Mouse (Mus musculus) heart, embryonic 15.5 days (tissue): Measurements from ENCODE around the gene Lct. TPM values are rescaled to one million over a fixed set of nuclear protein-coding genes. Genes with fewer than 3 reads are reported as not detected.
A peak's percentile ranks its signal among the peaks of the same experiment; 100 is the strongest.
"Not testable (repeated sequence)": the region's sequence is repeated elsewhere in the genome, so short reads cannot be mapped to it uniquely, and the experiment has no call there.

Source experiments
- ATAC-seq: fragments of 200-750 bp; cut with Nextera tagmentation; replicated peaks from 2 replicates; pipeline ENCODE4 v1.8.0; 2017; ENCODE audit warnings: low read depth, moderate TSS enrichment; ENCODE audit not compliant: insufficient number of reproducible peaks, insufficient read depth, low FRiP score
- H3K27ac ChIP-seq: fragments of 300-500 bp; sonication (generic); 2 replicates; pipeline ENCODE4 v1.5.1; 2015; ENCODE audit warnings: mild to moderate bottlenecking, inconsistent platforms
- H3K27me3 ChIP-seq: fragments of 300-500 bp; sonication (generic); 2 replicates; pipeline ENCODE4 v1.6.1; 2015; ENCODE audit warnings: inconsistent platforms
- H3K36me3 ChIP-seq: fragments of 300-500 bp; sonication (generic); 2 replicates; pipeline ENCODE4 v1.6.1; 2015; ENCODE audit warnings: mild to moderate bottlenecking, inconsistent platforms
- H3K4me1 ChIP-seq: fragments of 300-500 bp; sonication (generic); replicated peaks from 2 replicates; pipeline ENCODE4 v1.6.1; 2015; ENCODE audit warnings: inconsistent platforms
- H3K4me2 ChIP-seq: fragments of 300-500 bp; sonication (generic); 2 replicates; pipeline ENCODE4 v1.6.1; 2015; ENCODE audit warnings: inconsistent platforms, mild to moderate bottlenecking, moderate library complexity
- H3K4me3 ChIP-seq: fragments of 300-500 bp; sonication (generic); 2 replicates; pipeline ENCODE4 v1.5.1; 2015; ENCODE audit warnings: mild to moderate bottlenecking, inconsistent platforms
- H3K9ac ChIP-seq: fragments of 300-500 bp; sonication (generic); 2 replicates; pipeline ENCODE4 v1.6.1; 2015; ENCODE audit warnings: mild to moderate bottlenecking, inconsistent platforms
- H3K9me3 ChIP-seq: fragments of 300-500 bp; sonication (generic); replicated peaks from 2 replicates; pipeline ENCODE4 v1.6.1; 2016; ENCODE audit warnings: inconsistent platforms
- WGBS: fragments of 180-500 bp; shearing (Covaris S2); methylation state at CpG from one replicate; pipeline ENCODE4 v1.1.7; 2015; ENCODE audit warnings: mixed read lengths; 5-methylcytosine and 5-hydroxymethylcytosine counted together
- polyA plus RNA-seq: library from polyadenylated mRNA; unstranded; fragments of >200 nt; fragmentation: Nextera tagmentation; extraction: Ambion mirVana; gene quantifications from 2 replicates; pipeline ENCODE4 v1.2.1, GENCODE M21; 2015

The Lct gene
- polyA plus RNA-seq, 1 experiment from 2014 or later: 0.03 TPM

- Histone ChIP-seq H3K4me2 (no peak overlapping the region), H3K4me1 (no peaks in the 10 kb centered on the region), H3K4me3 (no peak overlapping the region), H3K9me3 (no peaks in the 10 kb centered on the region), H3K27ac (no peak overlapping the region), H3K27me3 (no peaks in the 10 kb centered on the region), H3K9ac (no peak overlapping the region), H3K36me3 (no peaks in the 10 kb centered on the region)
- no peak for ATAC-seq
- 61% methylated on average over 8 of the region's 8 CpGs for WGBS
These were observed 32.8 kb downstream of the Lct start for GRCm38 (mm10) chr1:128295296-128295695.

GRCm38 (mm10) chr1:128293524-128293923, 34.6 kb downstream of the Lct start:
- 79% methylated on average over 12 of the region's 12 CpGs for WGBS
- no peak overlapping the region for H3K4me2 ChIP-seq

GRCm38 (mm10) chr1:128290295-128290694, 37.8 kb downstream of the Lct start:
- H3K9ac ChIP-seq: no peak overlapping the region
- H3K4me1 ChIP-seq: no peaks in the 10 kb centered on the region
- no peak for ATAC-seq
- H3K27ac ChIP-seq: no peak overlapping the region
- no peaks in the 10 kb centered on the region for H3K27me3 ChIP-seq
- H3K9me3 ChIP-seq: no peaks in the 10 kb centered on the region
- no peak overlapping the region for H3K4me3 ChIP-seq
- H3K4me2 ChIP-seq: no peak overlapping the region
- H3K36me3 ChIP-seq: no peaks in the 10 kb centered on the region
- 90% methylated on average over 5 of the region's 5 CpGs for WGBS

More at GRCm38 (mm10) chr1:128293524-128293923, 34.6 kb downstream of the Lct start:
- Histone ChIP-seq H3K27ac (no peak overlapping the region), H3K9me3 (no peaks in the 10 kb centered on the region), H3K4me1 (no peaks in the 10 kb centered on the region), H3K27me3 (no peaks in the 10 kb centered on the region), H3K9ac (no peak overlapping the region), H3K4me3 (no peak overlapping the region), H3K36me3 (no peaks in the 10 kb centered on the region)
- ATAC-seq: no peak

- no peak overlapping the region for H3K27ac ChIP-seq
- no peak overlapping the region for H3K4me3 ChIP-seq
- H3K4me1 ChIP-seq: no peaks in the 10 kb centered on the region
- WGBS: 71% methylated on average over 9 of the region's 9 CpGs
- H3K9ac ChIP-seq: no peak overlapping the region
- H3K9me3 ChIP-seq: no peaks in the 10 kb centered on the region
- H3K27me3 ChIP-seq: no peaks in the 10 kb centered on the region
- no peak overlapping the region for H3K4me2 ChIP-seq
- ATAC-seq: no peak
- peaks cover 7% of the 10 kb centered on the region for H3K36me3 ChIP-seq
These were observed 43.0 kb downstream of the Lct start for GRCm38 (mm10) chr1:128285136-128285535.

GRCm38 (mm10) chr1:128284157-128284690, 43.9 kb downstream of the Lct start:
- Histone ChIP-seq H3K4me1 (no peaks in the 10 kb centered on the region), H3K27ac (no peak overlapping the region), H3K4me2 (no peak overlapping the region), H3K36me3 (peaks cover 16% of the 10 kb centered on the region), H3K9ac (no peak overlapping the region), H3K4me3 (no peak overlapping the region), H3K27me3 (no peaks in the 10 kb centered on the region), H3K9me3 (no peaks in the 10 kb centered on the region)
- no peak for ATAC-seq
- WGBS: 78% methylated on average over 8 of the region's 8 CpGs

- no peak overlapping the region for H3K9ac ChIP-seq
- H3K4me1 ChIP-seq: no peaks in the 10 kb centered on the region
- H3K4me3 ChIP-seq: no peak overlapping the region
- H3K4me2 ChIP-seq: no peak overlapping the region
- 96% methylated on average over 3 of the region's 3 CpGs for WGBS
- peaks cover 29% of the 10 kb centered on the region for H3K36me3 ChIP-seq
- no peaks in the 10 kb centered on the region for H3K9me3 ChIP-seq
- ATAC-seq: no peak
- H3K27me3 ChIP-seq: no peaks in the 10 kb centered on the region
- no peak overlapping the region for H3K27ac ChIP-seq
These were observed 45.2 kb downstream of the Lct start for GRCm38 (mm10) chr1:128282924-128283323.

GRCm38 (mm10) chr1:128281753-128282152, 46.4 kb downstream of the Lct start:
- Histone ChIP-seq H3K27me3 (no peaks in the 10 kb centered on the region), H3K4me1 (no peaks in the 10 kb centered on the region), H3K4me3 (no peak overlapping the region), H3K9ac (no peak overlapping the region), H3K4me2 (no peak overlapping the region), H3K36me3 (peaks cover 40% of the 10 kb centered on the region), H3K27ac (no peak overlapping the region), H3K9me3 (no peaks in the 10 kb centered on the region)
- ATAC-seq: no peak
- 94% methylated on average over 3 of the region's 3 CpGs for WGBS

GRCm38 (mm10) chr1:128278563-128278962, 49.6 kb downstream of the Lct start:
- no peak overlapping the region for H3K9ac ChIP-seq
- H3K4me3 ChIP-seq: no peak overlapping the region
- no peak for ATAC-seq
- H3K4me1 ChIP-seq: no peaks in the 10 kb centered on the region
- peaks cover 70% of the 10 kb centered on the region for H3K36me3 ChIP-seq
- 93% methylated on average over 3 of the region's 3 CpGs for WGBS
- no peak overlapping the region for H3K27ac ChIP-seq
- no peaks in the 10 kb centered on the region for H3K27me3 ChIP-seq
- no peaks in the 10 kb centered on the region for H3K9me3 ChIP-seq
- H3K4me2 ChIP-seq: no peak overlapping the region

- no peak for ATAC-seq
- H3K27me3 ChIP-seq: no peaks in the 10 kb centered on the region
- H3K4me3 ChIP-seq: no peak overlapping the region
- peaks cover 83% of the 10 kb centered on the region for H3K36me3 ChIP-seq
- H3K27ac ChIP-seq: no peak overlapping the region
- no peak overlapping the region for H3K4me2 ChIP-seq
- no peak overlapping the region for H3K9ac ChIP-seq
- no peaks in the 10 kb centered on the region for H3K4me1 ChIP-seq
- 83% methylated on average over 1 of the region's 1 CpGs for WGBS
- H3K9me3 ChIP-seq: no peaks in the 10 kb centered on the region
These were observed 52.2 kb downstream of the Lct start for GRCm38 (mm10) chr1:128275908-128276307.

- Histone ChIP-seq H3K27ac (no peak overlapping the region), H3K9ac (no peak overlapping the region), H3K9me3 (no peaks in the 10 kb centered on the region), H3K36me3 (peaks cover 89% of the 10 kb centered on the region), H3K4me3 (no peak overlapping the region), H3K4me1 (no peaks in the 10 kb centered on the region), H3K27me3 (no peaks in the 10 kb centered on the region), H3K4me2 (no peak overlapping the region)
- 89% methylated on average over 3 of the region's 3 CpGs for WGBS
- ATAC-seq: no peak
These were observed 57.4 kb downstream of the Lct start for GRCm38 (mm10) chr1:128270731-128271130.

- not testable (repeated sequence) for H3K9ac ChIP-seq, H3K4me2 ChIP-seq, ATAC-seq, H3K4me1 ChIP-seq, H3K27me3 ChIP-seq, H3K27ac ChIP-seq, H3K9me3 ChIP-seq, H3K4me3 ChIP-seq
- H3K36me3 ChIP-seq: peaks cover 80% of the 10 kb centered on the region
- 79% methylated on average over 7 of the region's 7 CpGs for WGBS
These were observed 61.1 kb downstream of the Lct start for GRCm38 (mm10) chr1:128267061-128267460.

GRCm38 (mm10) chr1:128244727-128245355, 83.3 kb downstream of the Lct start:
- H3K9ac ChIP-seq: peak overlapping the region; percentile 91
- H3K9me3 ChIP-seq: no peaks in the 10 kb centered on the region
- 1% methylated on average over 19 of the region's 19 CpGs for WGBS
- peak overlapping the region; percentile 84 for H3K4me3 ChIP-seq
- H3K36me3 ChIP-seq: no peaks in the 10 kb centered on the region
- no peaks in the 10 kb centered on the region for H3K27me3 ChIP-seq
- peak; percentile 54 for ATAC-seq
- peak overlapping the region; percentile 93 for H3K27ac ChIP-seq
- H3K4me2 ChIP-seq: peak overlapping the region; percentile 72
- peaks cover 10% of the 10 kb centered on the region for H3K4me1 ChIP-seq
